Mouse (Mus musculus): ENCODE results near the gene Arhgap31. TPM values are rescaled to one million over a fixed set of nuclear protein-coding genes. Genes with fewer than 3 reads are reported as not detected.

The Arhgap31 gene
- polyA plus RNA-seq, 1 experiment from 2014 or later: 10.9 TPM

- H3K36me3 ChIP-seq (ENCODE audit: control insufficient read depth, insufficient read depth, low read length): no peaks in the 10 kb centered on the region
- H3K4me1 ChIP-seq (ENCODE audit: control insufficient read depth, insufficient read depth, low read length): no peaks in the 10 kb centered on the region
- H3K9me3 ChIP-seq (replicated peaks; ENCODE audit: control insufficient read depth, low read length): no peaks in the 10 kb centered on the region
- no peak overlapping the region for H3K4me2 ChIP-seq (ENCODE audit: low read depth, low read length)
- H3K9ac ChIP-seq (ENCODE audit: low read length): no peak overlapping the region
- no peak overlapping the region for H3K4me3 ChIP-seq (replicated peaks; ENCODE audit: low read length)
- ATAC-seq (ENCODE audit: insufficient read depth, low FRiP score): no peak
- H3K27me3 ChIP-seq (ENCODE audit: control insufficient read depth, insufficient read depth, low read length): no peaks in the 10 kb centered on the region
- 92% methylated on average over 13 of the region's 13 CpGs for WGBS
- no peak overlapping the region for H3K27ac ChIP-seq (ENCODE audit: low read length)
Observed at GRCm38 (mm10) chr16:38617977-38618376, 95.1 kb downstream of the Arhgap31 start.

GRCm38 (mm10) chr16:38613646-38614045 lies 99.4 kb downstream of the Arhgap31 start:
- Histone ChIP-seq H3K4me1 (ENCODE audit: control insufficient read depth, insufficient read depth, low read length) (peaks cover 4% of the 10 kb centered on the region; the same call in 1 of the 2 replicates), H3K27ac (ENCODE audit: low read length) (no peak overlapping the region), H3K4me3 (replicated peaks; ENCODE audit: low read length) (no peak overlapping the region), H3K4me2 (ENCODE audit: low read depth, low read length) (no peak overlapping the region), H3K9me3 (replicated peaks; ENCODE audit: control insufficient read depth, low read length) (peaks cover 5% of the 10 kb centered on the region; the same call in 1 of the 2 replicates), H3K36me3 (ENCODE audit: control insufficient read depth, insufficient read depth, low read length) (peaks cover 10% of the 10 kb centered on the region), H3K9ac (ENCODE audit: low read length) (no peak overlapping the region), H3K27me3 (ENCODE audit: control insufficient read depth, insufficient read depth, low read length) (no peaks in the 10 kb centered on the region)
- no peak for ATAC-seq (ENCODE audit: insufficient read depth, low FRiP score)
- WGBS: 85% methylated on average over 6 of the region's 6 CpGs

GRCm38 (mm10) chr16:38612646-38613045 lies 100.4 kb downstream of the Arhgap31 start:
- Histone ChIP-seq H3K4me3 (replicated peaks; ENCODE audit: low read length) (no peak overlapping the region), H3K27ac (ENCODE audit: low read length) (no peak overlapping the region), H3K4me1 (ENCODE audit: control insufficient read depth, insufficient read depth, low read length) (peaks cover 4% of the 10 kb centered on the region; the same call in 1 of the 2 replicates), H3K9me3 (replicated peaks; ENCODE audit: control insufficient read depth, low read length) (peaks cover 5% of the 10 kb centered on the region; the same call in 1 of the 2 replicates), H3K27me3 (ENCODE audit: control insufficient read depth, insufficient read depth, low read length) (no peaks in the 10 kb centered on the region), H3K36me3 (ENCODE audit: control insufficient read depth, insufficient read depth, low read length) (peaks cover 10% of the 10 kb centered on the region), H3K4me2 (ENCODE audit: low read depth, low read length) (no peak overlapping the region), H3K9ac (ENCODE audit: low read length) (no peak overlapping the region)
- ATAC-seq (ENCODE audit: insufficient read depth, low FRiP score): peak; percentile 68
- 36% methylated on average over 5 of the region's 5 CpGs for WGBS

GRCm38 (mm10) chr16:38609092-38609491 lies 104.0 kb downstream of the Arhgap31 start:
- 68% methylated on average over 18 of the region's 18 CpGs for WGBS
- no peaks in the 10 kb centered on the region for H3K27me3 ChIP-seq (ENCODE audit: control insufficient read depth, insufficient read depth, low read length)
- peaks cover 4% of the 10 kb centered on the region; the same call in 1 of the 2 replicates for H3K4me1 ChIP-seq (ENCODE audit: control insufficient read depth, insufficient read depth, low read length)
- no peak overlapping the region for H3K9ac ChIP-seq (ENCODE audit: low read length)
- no peak overlapping the region for H3K4me2 ChIP-seq (ENCODE audit: low read depth, low read length)
- H3K4me3 ChIP-seq (replicated peaks; ENCODE audit: low read length): no peak overlapping the region
- peaks cover 10% of the 10 kb centered on the region for H3K36me3 ChIP-seq (ENCODE audit: control insufficient read depth, insufficient read depth, low read length)
- ATAC-seq (ENCODE audit: insufficient read depth, low FRiP score): no peak
- H3K27ac ChIP-seq (ENCODE audit: low read length): no peak overlapping the region
- H3K9me3 ChIP-seq (replicated peaks; ENCODE audit: control insufficient read depth, low read length): peaks cover 5% of the 10 kb centered on the region; the same call in 1 of the 2 replicates

GRCm38 (mm10) chr16:38608687-38609086 lies 104.4 kb downstream of the Arhgap31 start:
- no peak overlapping the region for H3K9ac ChIP-seq (ENCODE audit: low read length)
- no peak for ATAC-seq (ENCODE audit: insufficient read depth, low FRiP score)
- peaks cover 10% of the 10 kb centered on the region for H3K36me3 ChIP-seq (ENCODE audit: control insufficient read depth, insufficient read depth, low read length)
- H3K27me3 ChIP-seq (ENCODE audit: control insufficient read depth, insufficient read depth, low read length): no peaks in the 10 kb centered on the region
- peaks cover 5% of the 10 kb centered on the region; the same call in 1 of the 2 replicates for H3K9me3 ChIP-seq (replicated peaks; ENCODE audit: control insufficient read depth, low read length)
- peaks cover 4% of the 10 kb centered on the region; the same call in 1 of the 2 replicates for H3K4me1 ChIP-seq (ENCODE audit: control insufficient read depth, insufficient read depth, low read length)
- WGBS: 83% methylated on average over 12 of the region's 12 CpGs
- no peak overlapping the region for H3K4me2 ChIP-seq (ENCODE audit: low read depth, low read length)
- no peak overlapping the region for H3K4me3 ChIP-seq (replicated peaks; ENCODE audit: low read length)
- H3K27ac ChIP-seq (ENCODE audit: low read length): no peak overlapping the region

GRCm38 (mm10) chr16:38606509-38606908 lies 106.6 kb downstream of the Arhgap31 start:
- 88% methylated on average over 7 of the region's 7 CpGs for WGBS
- Histone ChIP-seq H3K4me1 (ENCODE audit: control insufficient read depth, insufficient read depth, low read length) (no peaks in the 10 kb centered on the region), H3K27ac (ENCODE audit: low read length) (no peak overlapping the region), H3K9ac (ENCODE audit: low read length) (no peak overlapping the region), H3K4me2 (ENCODE audit: low read depth, low read length) (no peak overlapping the region), H3K27me3 (ENCODE audit: control insufficient read depth, insufficient read depth, low read length) (no peaks in the 10 kb centered on the region), H3K4me3 (replicated peaks; ENCODE audit: low read length) (no peak overlapping the region), H3K36me3 (ENCODE audit: control insufficient read depth, insufficient read depth, low read length) (peaks cover 10% of the 10 kb centered on the region), H3K9me3 (replicated peaks; ENCODE audit: control insufficient read depth, low read length) (peaks cover 5% of the 10 kb centered on the region; the same call in 1 of the 2 replicates)
- no peak for ATAC-seq (ENCODE audit: insufficient read depth, low FRiP score)

- H3K9ac ChIP-seq (ENCODE audit: low read length): no peak overlapping the region
- H3K4me2 ChIP-seq (ENCODE audit: low read depth, low read length): no peak overlapping the region
- H3K36me3 ChIP-seq (ENCODE audit: control insufficient read depth, insufficient read depth, low read length): no peaks in the 10 kb centered on the region
- H3K27ac ChIP-seq (ENCODE audit: low read length): no peak overlapping the region
- H3K4me1 ChIP-seq (ENCODE audit: control insufficient read depth, insufficient read depth, low read length): no peaks in the 10 kb centered on the region
- no peaks in the 10 kb centered on the region for H3K9me3 ChIP-seq (replicated peaks; ENCODE audit: control insufficient read depth, low read length)
- no peaks in the 10 kb centered on the region for H3K27me3 ChIP-seq (ENCODE audit: control insufficient read depth, insufficient read depth, low read length)
- 0 out of 2 replicates have a peak, but pooled peaks have one; percentile 37 for ATAC-seq (ENCODE audit: insufficient read depth, low FRiP score)
- no peak overlapping the region for H3K4me3 ChIP-seq (replicated peaks; ENCODE audit: low read length)
- 44% methylated on average over 11 of the region's 11 CpGs for WGBS
Observed at GRCm38 (mm10) chr16:38602989-38603804, 109.9 kb downstream of the Arhgap31 start.

GRCm38 (mm10) chr16:38598986-38599680 lies 113.9 kb downstream of the Arhgap31 start:
- no peaks in the 10 kb centered on the region for H3K27me3 ChIP-seq (ENCODE audit: control insufficient read depth, insufficient read depth, low read length)
- no peak for ATAC-seq (ENCODE audit: insufficient read depth, low FRiP score)
- H3K36me3 ChIP-seq (ENCODE audit: control insufficient read depth, insufficient read depth, low read length): no peaks in the 10 kb centered on the region
- no peak overlapping the region for H3K4me2 ChIP-seq (ENCODE audit: low read depth, low read length)
- no peak overlapping the region for H3K9ac ChIP-seq (ENCODE audit: low read length)
- no peak overlapping the region for H3K27ac ChIP-seq (ENCODE audit: low read length)
- H3K4me1 ChIP-seq (ENCODE audit: control insufficient read depth, insufficient read depth, low read length): no peaks in the 10 kb centered on the region
- H3K4me3 ChIP-seq (replicated peaks; ENCODE audit: low read length): no peak overlapping the region
- no peaks in the 10 kb centered on the region for H3K9me3 ChIP-seq (replicated peaks; ENCODE audit: control insufficient read depth, low read length)
- 71% methylated on average over 11 of the region's 11 CpGs for WGBS

GRCm38 (mm10) chr16:38596651-38597050 lies 116.4 kb downstream of the Arhgap31 start:
- H3K9me3 ChIP-seq (replicated peaks; ENCODE audit: control insufficient read depth, low read length): no peaks in the 10 kb centered on the region
- H3K4me1 ChIP-seq (ENCODE audit: control insufficient read depth, insufficient read depth, low read length): no peaks in the 10 kb centered on the region
- H3K9ac ChIP-seq (ENCODE audit: low read length): no peak overlapping the region
- no peak overlapping the region for H3K4me3 ChIP-seq (replicated peaks; ENCODE audit: low read length)
- ATAC-seq (ENCODE audit: insufficient read depth, low FRiP score): no peak
- 89% methylated on average over 2 of the region's 2 CpGs for WGBS
- no peaks in the 10 kb centered on the region for H3K27me3 ChIP-seq (ENCODE audit: control insufficient read depth, insufficient read depth, low read length)
- no peak overlapping the region for H3K27ac ChIP-seq (ENCODE audit: low read length)
- H3K36me3 ChIP-seq (ENCODE audit: control insufficient read depth, insufficient read depth, low read length): peaks cover 3% of the 10 kb centered on the region; the same call in 1 of the 2 replicates
- no peak overlapping the region for H3K4me2 ChIP-seq (ENCODE audit: low read depth, low read length)
